Mouse (Mus musculus): ENCODE results near the gene Gm21885.

Gene Gm21885

GRCm38 (mm10) chr11:94268761-94269160 lies 12.9 kb upstream of the Gm21885 start:
- no peak for DNase-seq (ENCODE audit: low read depth, low spot score)

DNA sequence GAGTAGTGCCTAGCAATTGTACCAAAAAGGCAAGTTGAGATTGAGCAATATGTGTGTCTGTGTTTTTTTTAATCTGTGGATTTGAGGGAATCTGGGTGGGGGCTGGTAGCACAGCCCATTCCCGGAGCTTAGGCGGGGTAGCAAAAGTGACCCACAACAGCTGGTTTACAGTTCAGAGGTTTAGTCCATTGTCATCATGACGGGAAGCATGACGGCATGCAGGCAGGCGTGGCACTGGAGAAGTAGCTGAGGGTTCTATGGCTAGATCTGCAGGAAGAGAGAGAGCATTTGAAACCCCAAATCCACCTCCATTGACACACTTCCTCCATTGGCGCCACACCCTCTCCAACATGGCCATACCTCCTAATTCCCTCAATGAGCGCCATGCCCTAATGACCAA lies 11.8 kb upstream of the Gm21885 start:
- no peak for DNase-seq (ENCODE audit: low read depth, low spot score)

DNA sequence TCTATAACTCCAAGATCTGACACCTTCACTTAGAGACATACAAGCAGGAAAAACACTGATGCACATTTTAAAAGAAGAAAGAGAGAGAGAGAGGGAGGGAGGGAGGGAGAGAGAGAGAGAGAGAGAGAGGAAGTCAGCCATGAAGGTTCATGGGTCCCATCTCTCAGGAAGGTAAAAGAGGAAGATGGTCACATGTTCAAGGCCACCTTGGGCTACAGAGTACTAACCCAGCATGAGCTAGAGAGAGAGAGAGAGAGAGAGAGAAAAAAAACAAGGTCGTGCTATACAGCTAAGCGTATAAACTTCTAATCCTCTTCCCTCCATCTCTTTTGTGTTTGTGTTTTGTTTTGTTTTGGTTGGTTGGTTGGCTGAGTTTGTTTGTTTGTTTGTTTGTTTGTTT lies 10.7 kb upstream of the Gm21885 start:
- DNase-seq (ENCODE audit: low read depth, low spot score), result no peak

- DNase-seq (ENCODE audit: low read depth, low spot score), result no peak
Measured at GRCm38 (mm10) chr11:94272960-94273927, 8.4 kb upstream of the Gm21885 start.

- no peak for DNase-seq (ENCODE audit: low read depth, low spot score)
Measured at GRCm38 (mm10) chr11:94274206-94274867, 7.3 kb upstream of the Gm21885 start.

GRCm38 (mm10) chr11:94275226-94275625 lies 6.4 kb upstream of the Gm21885 start:
- DNase-seq (ENCODE audit: low read depth, low spot score), result no peak

GRCm38 (mm10) chr11:94275686-94276085 lies 6.0 kb upstream of the Gm21885 start:
- no peak for DNase-seq (ENCODE audit: low read depth, low spot score)

DNA sequence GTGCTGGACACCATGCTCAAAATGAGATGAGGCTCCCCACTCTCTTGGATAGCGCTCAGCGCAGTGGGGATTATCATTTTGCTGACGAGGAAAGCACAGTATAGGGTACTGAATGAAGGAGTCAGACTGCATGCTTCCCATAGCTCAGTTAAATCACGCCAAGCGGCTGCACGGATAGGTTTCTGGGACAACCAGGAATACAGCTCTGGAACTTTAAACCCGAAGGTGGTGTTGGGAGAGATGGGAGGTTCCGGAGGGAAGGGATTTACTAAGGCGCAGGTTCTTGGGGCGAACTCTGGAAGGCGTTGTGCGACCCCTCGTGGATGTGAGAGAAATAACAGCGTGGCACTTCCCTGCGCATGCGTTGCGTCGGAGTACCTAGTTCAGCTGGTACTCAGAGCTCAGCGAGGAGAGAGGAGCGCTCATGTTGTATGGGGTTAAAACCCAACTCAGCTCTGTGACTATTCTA lies 4.8 kb upstream of the Gm21885 start:
- DNase-seq (ENCODE audit: low read depth, low spot score), result peak; percentile 90

DNA sequence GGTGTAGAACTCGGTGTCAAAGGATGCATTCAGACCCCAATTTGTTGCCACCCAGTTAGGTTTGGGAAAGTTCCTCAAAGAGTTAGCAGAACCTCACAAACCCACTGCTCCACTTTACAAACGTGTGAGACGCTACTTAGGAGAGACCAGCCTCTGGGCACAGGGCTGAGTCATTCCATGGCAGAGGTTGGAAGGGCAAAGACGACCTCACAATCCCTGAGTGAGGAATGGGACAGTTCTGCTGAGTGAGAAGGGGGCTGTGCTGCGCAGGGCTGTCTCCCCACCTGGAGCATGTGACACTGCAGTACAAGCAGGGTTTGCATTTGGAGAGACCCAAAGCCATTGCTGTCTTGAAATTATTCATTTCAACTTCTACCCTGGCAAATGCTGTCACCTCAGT lies 618 bp downstream of the Gm21885 start:
- DNase-seq (ENCODE audit: low read depth, low spot score), result no peak

- DNase-seq (ENCODE audit: low read depth, low spot score), result no peak
Measured at GRCm38 (mm10) chr11:94283536-94284099, 1.9 kb downstream of the Gm21885 start.

- no peak for DNase-seq (ENCODE audit: low read depth, low spot score)
Measured at GRCm38 (mm10) chr11:94285886-94286574, 4.4 kb downstream of the Gm21885 start.

- no peak for DNase-seq (ENCODE audit: low read depth, low spot score)
Measured at GRCm38 (mm10) chr11:94287105-94287504, 5.4 kb downstream of the Gm21885 start.

GRCm38 (mm10) chr11:94290062-94290740 lies 8.5 kb downstream of the Gm21885 start:
- DNase-seq (ENCODE audit: low read depth, low spot score), result no peak

- no peak for DNase-seq (ENCODE audit: low read depth, low spot score)
Measured at GRCm38 (mm10) chr11:94294996-94295845, 13.5 kb downstream of the Gm21885 start.

DNA sequence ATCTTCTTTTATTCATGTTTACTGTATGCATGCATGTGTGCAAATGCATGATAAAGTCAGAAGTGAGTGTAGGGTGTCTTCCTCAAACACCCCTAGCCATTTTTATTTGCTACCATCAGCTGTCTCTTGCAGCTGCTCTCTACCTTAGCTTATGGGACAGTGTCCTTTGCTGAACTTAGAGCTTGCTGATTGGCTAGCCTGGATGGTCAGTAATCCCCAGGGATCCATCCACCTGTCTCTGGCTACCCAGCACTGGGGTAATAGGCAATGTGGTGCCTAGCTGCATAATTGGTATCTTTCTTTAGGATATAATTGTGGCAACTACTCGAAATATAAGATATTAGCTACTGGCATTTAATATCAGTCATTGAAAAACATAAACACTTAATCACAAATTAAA lies 31.1 kb downstream of the Gm21885 start:
- DNase-seq (ENCODE audit: low read depth, low spot score), result no peak

- no peak for DNase-seq (ENCODE audit: low read depth, low spot score)
Measured at GRCm38 (mm10) chr11:94314098-94314652, 32.5 kb downstream of the Gm21885 start.

- no peak for DNase-seq (ENCODE audit: low read depth, low spot score)
Measured at GRCm38 (mm10) chr11:94315308-94315707, 33.6 kb downstream of the Gm21885 start.

DNA sequence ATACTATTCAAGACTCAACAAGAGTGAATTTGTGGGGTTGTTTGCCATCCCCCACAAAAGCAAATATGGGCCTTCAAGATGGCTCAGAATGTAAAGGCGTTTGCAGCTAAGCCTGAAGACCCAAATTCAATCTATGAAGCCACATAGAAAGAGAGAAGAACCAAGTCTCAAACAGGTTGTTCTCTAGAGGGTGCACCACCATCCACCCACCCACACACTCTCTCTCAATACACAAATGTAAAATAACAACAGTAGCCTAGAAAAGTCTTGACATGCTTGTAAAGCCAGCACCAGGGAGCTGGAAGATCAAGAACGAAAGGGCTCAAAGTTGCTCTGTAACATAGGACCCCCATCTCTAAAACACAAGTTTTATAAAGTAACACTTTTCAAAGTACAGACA lies 34.9 kb downstream of the Gm21885 start:
- DNase-seq (ENCODE audit: low read depth, low spot score), result no peak

DNA sequence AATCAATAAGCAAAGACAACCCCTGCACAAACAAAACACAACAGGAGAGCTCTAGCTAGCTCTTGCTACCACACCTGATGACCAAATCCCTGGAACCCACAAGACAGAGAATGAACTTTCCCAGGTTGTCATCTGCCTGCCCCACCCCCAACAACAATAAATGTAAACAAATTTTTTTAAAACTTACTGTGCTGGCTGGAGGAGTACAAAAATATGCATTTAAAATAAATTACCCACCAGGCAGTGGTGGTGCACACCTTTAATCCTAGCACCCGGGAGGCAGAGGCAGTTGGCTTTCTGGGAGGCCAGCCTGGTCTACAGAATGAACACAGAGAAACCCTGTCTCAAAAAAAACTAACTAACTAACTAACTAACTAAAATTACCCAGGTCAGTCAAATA lies 35.3 kb downstream of the Gm21885 start:
- no peak for DNase-seq (ENCODE audit: low read depth, low spot score)

GRCm38 (mm10) chr11:94317515-94317914 lies 35.8 kb downstream of the Gm21885 start:
- no peak for DNase-seq (ENCODE audit: low read depth, low spot score)

Measured in retina, adult 2 months (tissue).